Mouse (Mus musculus) neural tube, embryonic 13.5 days (tissue): ENCODE results near the gene Slc35f2. TPM values are rescaled to one million over a fixed set of nuclear protein-coding genes. Genes with fewer than 3 reads are reported as not detected.

Source experiments
- ATAC-seq: fragments of 200-750 bp; cut with Nextera tagmentation; 2 replicates; pipeline ENCODE4 v1.8.0; 2017; ENCODE audit warnings: low read depth, mild to moderate bottlenecking, moderate TSS enrichment, moderate library complexity
- H3K27ac ChIP-seq: fragments of 300-500 bp; sonication (generic); replicated peaks from 2 replicates; pipeline ENCODE4 v1.5.1; 2015; ENCODE audit warnings: moderate library complexity, mild to moderate bottlenecking, inconsistent platforms
- H3K27me3 ChIP-seq: fragments of 300-500 bp; sonication (generic); 2 replicates; pipeline ENCODE4 v1.6.1; 2015; ENCODE audit warnings: mild to moderate bottlenecking, inconsistent platforms
- H3K36me3 ChIP-seq: fragments of 300-500 bp; sonication (generic); 2 replicates; pipeline ENCODE4 v1.6.1; 2015; ENCODE audit warnings: mild to moderate bottlenecking, inconsistent platforms
- H3K4me1 ChIP-seq: fragments of 300-500 bp; sonication (generic); replicated peaks from 2 replicates; pipeline ENCODE4 v1.6.1; 2015; ENCODE audit warnings: inconsistent platforms
- H3K4me2 ChIP-seq: fragments of 300-500 bp; sonication (generic); 2 replicates; pipeline ENCODE4 v1.6.1; 2015; ENCODE audit warnings: inconsistent platforms, mild to moderate bottlenecking, moderate library complexity
- H3K4me3 ChIP-seq: fragments of 300-500 bp; sonication (generic); 2 replicates; pipeline ENCODE4 v1.5.1; 2015; ENCODE audit warnings: mild to moderate bottlenecking, inconsistent platforms
- H3K9ac ChIP-seq: fragments of 300-500 bp; sonication (generic); 2 replicates; pipeline ENCODE4 v1.6.1; 2015; ENCODE audit warnings: moderate library complexity, mild to moderate bottlenecking, inconsistent platforms
- H3K9me3 ChIP-seq: fragments of 300-500 bp; sonication (generic); 2 replicates; pipeline ENCODE4 v1.6.1; 2016; ENCODE audit warnings: inconsistent platforms
- WGBS: fragments of 180-500 bp; shearing (Covaris S2); methylation state at CpG from one replicate; pipeline ENCODE4 v1.1.7; 2015; 5-methylcytosine and 5-hydroxymethylcytosine counted together
- polyA plus RNA-seq: library from polyadenylated mRNA; unstranded; fragments of >200 nt; fragmentation: Nextera tagmentation; extraction: Ambion mirVana; gene quantifications from 2 replicates; pipeline ENCODE4 v1.2.1, GENCODE M21; 2015

Gene Slc35f2
- polyA plus RNA-seq, 1 experiment from 2014 or later = 16.3 TPM

- H3K27ac ChIP-seq = peak overlapping the region; percentile 49
- H3K9me3 ChIP-seq = 0 out of 2 replicates have a peak, but pooled peaks cover 2% of the 10 kb centered on the region
- H3K9ac ChIP-seq = no peak overlapping the region
- ATAC-seq = peak; percentile 64
- WGBS = 30% methylated on average over 1 of the region's 1 CpGs
- no peaks in the 10 kb centered on the region for H3K36me3 ChIP-seq
- no peak overlapping the region for H3K4me2 ChIP-seq
- peaks cover 25% of the 10 kb centered on the region for H3K4me1 ChIP-seq
- no peak overlapping the region for H3K4me3 ChIP-seq
- H3K27me3 ChIP-seq = no peaks in the 10 kb centered on the region
Measured at GRCm38 (mm10) chr9:53793830-53794330, 22.5 kb downstream of the Slc35f2 start.

GRCm38 (mm10) chr9:53794490-53794889 lies 23.2 kb downstream of the Slc35f2 start:
- 0 out of 2 replicates have a peak, but pooled peaks cover 2% of the 10 kb centered on the region for H3K9me3 ChIP-seq
- no peak for ATAC-seq
- H3K27me3 ChIP-seq = no peaks in the 10 kb centered on the region
- WGBS = 54% methylated on average over 9 of the region's 9 CpGs
- peaks cover 25% of the 10 kb centered on the region for H3K4me1 ChIP-seq
- peak overlapping the region; percentile 54 for H3K27ac ChIP-seq
- H3K9ac ChIP-seq = no peak overlapping the region
- no peak overlapping the region for H3K4me3 ChIP-seq
- no peaks in the 10 kb centered on the region for H3K36me3 ChIP-seq
- no peak overlapping the region for H3K4me2 ChIP-seq

- no peak for ATAC-seq
Measured at GRCm38 (mm10) chr9:53795351-53795750, 24.0 kb downstream of the Slc35f2 start.

GRCm38 (mm10) chr9:53796386-53796785 lies 25.0 kb downstream of the Slc35f2 start:
- H3K4me2 ChIP-seq = no peak overlapping the region
- ATAC-seq = no peak
- no peaks in the 10 kb centered on the region for H3K27me3 ChIP-seq
- no peaks in the 10 kb centered on the region for H3K36me3 ChIP-seq
- 87% methylated on average over 3 of the region's 3 CpGs for WGBS
- H3K9me3 ChIP-seq = 0 out of 2 replicates have a peak, but pooled peaks cover 2% of the 10 kb centered on the region
- H3K4me1 ChIP-seq = peaks cover 25% of the 10 kb centered on the region
- no peak overlapping the region for H3K4me3 ChIP-seq
- H3K9ac ChIP-seq = no peak overlapping the region
- no peak overlapping the region for H3K27ac ChIP-seq

More at GRCm38 (mm10) chr9:53795351-53795750, 24.0 kb downstream of the Slc35f2 start:
- Histone ChIP-seq H3K4me1 (peaks cover 25% of the 10 kb centered on the region), H3K4me2 (no peak overlapping the region), H3K36me3 (no peaks in the 10 kb centered on the region), H3K4me3 (no peak overlapping the region), H3K27me3 (no peaks in the 10 kb centered on the region), H3K9ac (no peak overlapping the region), H3K9me3 (0 out of 2 replicates have a peak, but pooled peaks cover 2% of the 10 kb centered on the region), H3K27ac (peak overlapping the region; percentile 54; the same call in 1 of the 2 replicates)

- no peaks in the 10 kb centered on the region for H3K36me3 ChIP-seq
- no peak overlapping the region for H3K27ac ChIP-seq
- H3K4me1 ChIP-seq = peaks cover 25% of the 10 kb centered on the region
- H3K27me3 ChIP-seq = no peaks in the 10 kb centered on the region
- no peaks in the 10 kb centered on the region for H3K9me3 ChIP-seq
- H3K4me3 ChIP-seq = no peak overlapping the region
- ATAC-seq = no peak
- no peak overlapping the region for H3K9ac ChIP-seq
- 82% methylated on average over 2 of the region's 2 CpGs for WGBS
- H3K4me2 ChIP-seq = no peak overlapping the region
Measured at GRCm38 (mm10) chr9:53797141-53797540, 25.8 kb downstream of the Slc35f2 start.

GRCm38 (mm10) chr9:53802921-53803320 lies 31.6 kb downstream of the Slc35f2 start:
- H3K27ac ChIP-seq = no peak overlapping the region
- no peaks in the 10 kb centered on the region for H3K9me3 ChIP-seq
- no peak for ATAC-seq
- H3K27me3 ChIP-seq = no peaks in the 10 kb centered on the region
- H3K4me3 ChIP-seq = no peak overlapping the region
- H3K4me2 ChIP-seq = no peak overlapping the region
- no peaks in the 10 kb centered on the region; the same call in 1 of the 2 replicates for H3K4me1 ChIP-seq
- H3K9ac ChIP-seq = no peak overlapping the region
- 96% methylated on average over 7 of the region's 7 CpGs for WGBS
- H3K36me3 ChIP-seq = no peaks in the 10 kb centered on the region

GRCm38 (mm10) chr9:53806496-53807086 lies 35.3 kb downstream of the Slc35f2 start:
- H3K4me1 ChIP-seq = no peaks in the 10 kb centered on the region; the same call in 1 of the 2 replicates
- H3K4me3 ChIP-seq = no peak overlapping the region
- ATAC-seq = no peak
- WGBS = 11% methylated on average over 7 of the region's 7 CpGs
- no peak overlapping the region for H3K4me2 ChIP-seq
- H3K9me3 ChIP-seq = no peaks in the 10 kb centered on the region
- no peaks in the 10 kb centered on the region for H3K36me3 ChIP-seq
- H3K27ac ChIP-seq = 0 out of 2 replicates have a peak overlapping the region, but pooled peaks have one; percentile 28
- no peaks in the 10 kb centered on the region for H3K27me3 ChIP-seq
- no peak overlapping the region for H3K9ac ChIP-seq

GRCm38 (mm10) chr9:53813418-53813817 lies 42.1 kb downstream of the Slc35f2 start:
- Histone ChIP-seq H3K4me1 (no peaks in the 10 kb centered on the region), H3K4me2 (no peak overlapping the region), H3K9ac (no peak overlapping the region), H3K36me3 (no peaks in the 10 kb centered on the region), H3K4me3 (no peak overlapping the region), H3K27ac (no peak overlapping the region), H3K27me3 (no peaks in the 10 kb centered on the region), H3K9me3 (no peaks in the 10 kb centered on the region)
- no peak for ATAC-seq
- WGBS = 94% methylated on average over 6 of the region's 6 CpGs

- Histone ChIP-seq H3K9ac (no peak overlapping the region), H3K27me3 (no peaks in the 10 kb centered on the region), H3K27ac (no peak overlapping the region), H3K4me1 (no peaks in the 10 kb centered on the region), H3K4me3 (no peak overlapping the region), H3K36me3 (no peaks in the 10 kb centered on the region), H3K9me3 (no peaks in the 10 kb centered on the region), H3K4me2 (no peak overlapping the region)
- ATAC-seq = no peak
- 32% methylated on average over 4 of the region's 4 CpGs for WGBS
Measured at GRCm38 (mm10) chr9:53818760-53819159, 47.4 kb downstream of the Slc35f2 start.

- 11% methylated on average over 9 of the region's 9 CpGs for WGBS
- Histone ChIP-seq H3K9me3 (no peaks in the 10 kb centered on the region), H3K27me3 (peaks cover 4% of the 10 kb centered on the region), H3K27ac (no peak overlapping the region), H3K9ac (no peak overlapping the region), H3K36me3 (no peaks in the 10 kb centered on the region), H3K4me1 (peaks cover 3% of the 10 kb centered on the region; the same call in 1 of the 2 replicates), H3K4me3 (no peak overlapping the region), H3K4me2 (no peak overlapping the region)
- no peak for ATAC-seq
Measured at GRCm38 (mm10) chr9:53825318-53825717, 54.0 kb downstream of the Slc35f2 start.

GRCm38 (mm10) chr9:53829081-53829865 lies 57.9 kb downstream of the Slc35f2 start:
- 21% methylated on average over 14 of the region's 14 CpGs for WGBS
- Histone ChIP-seq H3K27ac (peak overlapping the region; percentile 83), H3K36me3 (no peaks in the 10 kb centered on the region), H3K4me3 (peak overlapping the region; percentile 41), H3K9ac (peak overlapping the region; percentile 67), H3K4me2 (peak overlapping the region; percentile 52), H3K9me3 (no peaks in the 10 kb centered on the region), H3K27me3 (peaks cover 4% of the 10 kb centered on the region), H3K4me1 (peaks cover 3% of the 10 kb centered on the region; the same call in 1 of the 2 replicates)
- ATAC-seq = peak; percentile 82

- Histone ChIP-seq H3K4me2 (peak overlapping the region; percentile 52), H3K4me1 (peaks cover 3% of the 10 kb centered on the region; the same call in 1 of the 2 replicates), H3K4me3 (peak overlapping the region; percentile 41), H3K36me3 (no peaks in the 10 kb centered on the region), H3K27ac (peak overlapping the region; percentile 83), H3K27me3 (peaks cover 4% of the 10 kb centered on the region), H3K9me3 (no peaks in the 10 kb centered on the region), H3K9ac (peak overlapping the region; percentile 67)
- ATAC-seq = peak; percentile 62
- WGBS = 26% methylated on average over 2 of the region's 2 CpGs
Measured at GRCm38 (mm10) chr9:53829866-53830209, 58.5 kb downstream of the Slc35f2 start.
